Mouse (Mus musculus) urinary bladder, adult 2 months (tissue): ENCODE measurements around the gene Adgra3. TPM values are rescaled to one million over a fixed set of nuclear protein-coding genes. Genes with fewer than 3 reads are reported as not detected.

ENCODE experiments used
- DNase-seq: peaks from one replicate; pipeline ENCODE4 v3.0.0; 2022; ENCODE audit warnings: low spot score
- polyA plus RNA-seq: library from polyadenylated mRNA; depleted of rRNA; stranded (reverse); fragments of >200 nt; gene quantifications from 2 replicates; pipeline ENCODE4 v1.2.3, GENCODE M21; 2012

The Adgra3 gene
- polyA plus RNA-seq, 1 experiment: 13.0 TPM

DNA sequence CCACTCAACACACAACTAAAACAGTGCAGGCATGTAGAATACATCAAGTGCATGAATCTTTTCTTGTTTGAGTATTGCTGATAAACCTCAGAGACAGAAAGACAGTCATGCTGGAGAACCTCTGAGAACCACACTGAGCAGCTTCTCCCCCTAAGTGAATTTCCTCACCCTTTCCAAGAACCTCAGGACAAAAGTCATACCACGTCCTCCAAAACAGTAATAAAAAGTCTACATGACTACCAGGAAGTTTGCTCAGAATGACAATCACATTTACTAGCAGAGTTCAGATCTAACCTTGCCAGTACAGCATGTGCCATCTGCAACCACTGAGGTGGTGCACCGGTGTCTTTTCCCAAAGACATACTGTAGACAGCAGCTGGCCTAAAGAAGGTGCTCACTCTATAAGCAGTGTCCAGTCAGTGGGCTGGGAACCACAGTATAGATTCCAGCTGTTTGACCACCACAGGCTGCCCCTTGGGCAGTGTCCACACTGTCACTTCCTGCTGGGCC, 27.0 kb downstream of the Adgra3 start:
- no peak for DNase-seq

DNA sequence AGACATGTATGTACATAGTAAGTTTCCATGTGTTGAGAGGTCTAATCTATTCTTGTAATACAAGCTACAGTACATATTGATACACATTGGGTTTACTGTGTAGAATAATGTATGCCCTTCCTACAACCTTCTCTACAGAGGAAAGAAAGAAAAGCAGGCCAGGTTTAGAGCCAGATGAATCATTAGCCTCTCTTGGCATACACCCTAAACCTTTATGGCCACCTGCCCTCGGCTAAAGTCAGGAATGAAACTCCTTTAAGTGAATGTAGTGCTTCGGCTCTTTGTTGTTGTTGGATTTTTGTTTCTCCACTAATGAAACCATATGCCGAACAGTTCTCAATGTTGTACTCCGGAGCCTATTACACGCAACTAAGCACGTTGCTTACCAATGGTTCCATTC, 27.5 kb downstream of the Adgra3 start:
- DNase-seq: no peak

DNA sequence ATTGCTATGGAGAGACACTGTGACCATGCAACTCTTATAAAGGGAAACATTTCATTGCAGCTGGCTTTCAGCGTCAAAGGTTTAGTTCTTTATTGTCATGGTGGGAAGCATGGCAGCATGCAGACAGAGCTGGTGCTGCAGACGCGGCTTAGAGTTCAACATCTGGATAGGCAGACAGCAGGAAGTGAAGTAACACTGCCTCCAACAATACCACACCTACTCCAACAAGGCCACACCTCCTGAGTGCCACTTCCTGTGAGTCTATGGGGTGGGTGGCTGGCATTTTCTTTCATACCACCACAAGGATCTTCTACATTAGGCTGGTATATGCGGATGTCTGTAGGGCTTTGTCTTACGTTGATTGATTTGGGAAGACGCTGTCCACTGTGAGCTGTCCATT, 29.1 kb downstream of the Adgra3 start:
- DNase-seq: no peak

DNA sequence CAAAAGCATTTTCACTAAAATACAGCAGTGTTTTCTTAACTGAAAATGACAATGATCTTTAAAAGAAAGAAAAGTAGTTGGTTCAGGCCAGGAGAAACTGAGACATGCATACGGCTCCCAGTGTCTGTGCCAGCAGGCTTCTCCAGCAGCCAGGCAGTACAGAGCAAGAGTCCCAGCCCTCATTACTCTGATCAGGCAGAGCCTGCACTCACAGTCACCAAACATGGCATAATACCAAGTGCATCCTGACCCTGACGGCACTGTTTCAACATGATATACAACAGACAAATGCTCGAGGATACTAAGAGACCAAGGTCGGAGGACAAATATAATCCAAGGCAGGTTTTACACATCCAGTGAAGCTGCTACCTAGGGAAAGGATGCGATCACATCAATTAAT, 31.2 kb downstream of the Adgra3 start:
- no peak for DNase-seq

DNA sequence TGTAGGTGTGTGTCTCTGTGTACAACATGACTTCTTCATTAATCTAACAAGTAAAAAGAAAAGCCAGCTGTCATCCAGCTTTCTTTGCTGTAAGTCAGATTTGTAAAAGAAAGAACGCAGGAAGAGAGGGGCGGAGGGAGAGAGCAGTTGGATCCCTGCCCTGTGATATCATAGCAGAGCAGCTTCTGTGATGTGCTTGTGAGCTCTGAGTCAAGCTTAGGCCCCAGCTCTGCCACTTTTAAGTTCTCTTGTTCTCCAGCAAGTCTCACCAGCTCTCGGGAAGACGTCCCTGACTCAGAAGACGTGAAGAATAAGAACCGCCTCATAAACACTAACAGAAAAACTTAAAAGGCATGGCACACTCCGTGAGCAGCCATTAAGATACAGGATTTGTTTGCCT, 31.8 kb downstream of the Adgra3 start:
- no peak for DNase-seq

DNA sequence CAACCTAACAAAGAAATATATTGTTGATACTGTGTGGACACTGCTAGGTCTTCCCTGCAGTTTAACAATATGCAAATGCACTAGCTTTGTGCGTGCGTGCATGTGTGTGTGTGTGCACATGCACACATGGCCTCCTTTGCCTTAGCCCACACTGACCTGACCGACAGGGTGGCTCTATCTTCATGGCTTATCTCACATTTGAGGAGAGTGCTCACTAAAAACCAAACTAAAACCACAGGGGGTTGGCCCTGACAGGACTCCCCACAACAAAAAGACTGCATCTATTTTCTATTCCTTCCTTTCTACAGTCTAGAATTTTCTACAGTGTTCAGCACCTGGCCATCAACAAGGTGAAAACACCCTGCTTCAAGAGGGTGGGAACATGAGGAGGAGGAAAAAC, 32.7 kb downstream of the Adgra3 start:
- no peak for DNase-seq

DNA sequence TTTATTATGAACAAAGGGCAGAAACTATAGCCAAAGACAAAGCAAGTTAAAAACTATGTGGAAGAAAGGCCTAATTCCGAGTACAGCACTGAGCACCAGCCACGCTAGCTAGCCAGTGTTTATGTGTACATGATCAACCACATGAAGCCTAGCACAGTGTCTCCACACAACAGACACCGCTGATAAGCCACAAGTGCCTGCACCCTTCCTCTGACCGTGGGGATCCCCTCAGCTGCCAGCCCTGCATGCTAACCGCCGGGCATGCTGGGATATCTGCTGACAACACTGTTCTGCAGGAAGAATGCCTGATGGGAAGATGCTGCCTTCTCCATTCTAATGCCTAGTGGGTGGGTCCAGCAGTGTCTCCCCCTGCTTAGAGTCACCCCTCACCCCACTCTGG, 34.7 kb downstream of the Adgra3 start:
- no peak for DNase-seq

DNA sequence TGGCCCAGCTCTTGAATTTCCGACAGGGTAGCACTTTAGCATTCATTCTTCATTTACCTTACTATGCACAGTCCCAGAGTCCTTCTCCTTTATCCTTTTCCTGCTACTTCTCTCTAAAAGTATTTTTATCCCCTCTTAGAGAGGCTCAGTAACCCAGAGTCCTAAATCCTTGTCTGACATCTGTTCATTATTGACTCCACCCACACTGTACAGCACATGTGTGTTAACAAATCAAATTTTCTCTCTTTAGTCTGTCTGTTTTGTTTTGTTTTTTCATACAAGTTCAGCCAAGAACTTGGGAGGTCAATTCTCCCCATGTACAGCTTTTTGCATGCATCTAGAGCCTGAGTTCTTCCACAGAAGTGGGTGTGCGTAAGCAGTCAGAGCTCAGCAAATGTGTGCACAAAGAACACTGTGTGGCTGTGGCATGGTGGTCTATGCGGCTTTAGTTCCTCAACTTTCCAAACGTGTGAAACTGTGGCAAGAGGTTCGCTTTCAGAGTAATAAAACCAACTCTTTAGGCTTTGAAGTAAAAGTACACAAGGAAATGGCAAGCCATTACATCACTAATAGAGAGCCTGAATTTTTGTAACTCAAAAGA, 42.7 kb downstream of the Adgra3 start:
- DNase-seq: no peak

DNA sequence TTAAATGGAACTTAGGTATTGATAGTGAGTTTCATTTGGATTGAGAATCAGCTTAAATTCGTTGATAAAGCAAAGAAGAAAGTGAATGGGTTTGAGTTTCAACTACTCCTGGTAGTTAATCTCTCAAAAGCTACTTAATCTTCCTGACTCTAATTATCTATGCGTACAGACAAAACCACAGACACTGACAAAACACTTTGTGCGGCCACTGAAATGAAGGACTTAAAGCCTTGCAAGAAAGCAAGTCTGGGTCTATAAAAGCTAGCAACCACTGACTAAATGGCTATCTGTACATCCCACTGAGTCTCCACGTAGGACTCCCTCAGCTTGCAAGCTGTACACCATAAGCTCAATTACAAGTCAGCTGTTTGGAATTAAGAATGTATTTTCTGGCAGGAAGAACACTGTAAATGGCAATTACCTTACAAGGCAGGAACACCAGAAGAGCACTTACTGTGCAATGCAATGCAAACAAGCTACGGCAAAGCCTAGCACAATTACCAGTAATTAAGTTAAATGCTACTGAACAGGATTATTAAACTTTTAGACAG, 43.6 kb downstream of the Adgra3 start:
- DNase-seq: no peak

DNA sequence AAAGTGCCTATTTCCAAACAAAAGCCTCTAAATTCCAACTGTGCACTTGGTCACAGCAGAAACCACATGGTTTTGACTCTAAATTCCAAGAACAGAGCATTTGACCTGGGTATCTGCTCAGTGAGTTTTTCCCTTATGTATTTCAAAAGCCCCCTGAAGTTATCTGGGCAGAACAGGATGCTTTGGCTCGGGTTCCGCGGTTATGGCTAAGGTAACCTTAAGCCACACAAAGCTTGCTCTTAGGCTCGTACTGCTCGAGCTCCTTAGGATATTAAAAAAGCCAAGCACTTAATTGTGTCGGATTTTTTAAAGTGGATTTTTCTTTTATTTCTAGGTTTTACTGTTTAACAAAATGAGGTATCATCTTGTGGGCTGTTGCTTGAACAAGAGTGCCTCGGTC, 44.1 kb downstream of the Adgra3 start:
- no peak for DNase-seq

DNA sequence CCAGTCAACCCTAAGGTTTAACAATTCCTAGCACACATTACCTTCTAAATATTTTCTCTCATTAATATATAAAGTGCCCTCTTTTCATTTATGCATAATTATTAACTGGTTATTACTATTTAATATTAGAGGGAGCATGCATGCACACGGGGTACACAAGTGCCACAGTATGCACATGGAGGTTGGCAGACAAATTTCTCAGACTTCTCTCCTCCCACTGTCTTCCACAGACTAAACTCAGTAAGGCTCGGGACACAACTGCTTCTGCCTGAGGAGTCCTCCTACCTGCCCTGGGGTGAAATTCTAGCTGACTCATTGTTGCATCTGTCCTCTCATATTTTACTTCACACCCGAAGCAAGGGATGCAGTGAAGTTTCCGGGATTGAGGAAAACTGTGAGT, 44.8 kb downstream of the Adgra3 start:
- no peak for DNase-seq

DNA sequence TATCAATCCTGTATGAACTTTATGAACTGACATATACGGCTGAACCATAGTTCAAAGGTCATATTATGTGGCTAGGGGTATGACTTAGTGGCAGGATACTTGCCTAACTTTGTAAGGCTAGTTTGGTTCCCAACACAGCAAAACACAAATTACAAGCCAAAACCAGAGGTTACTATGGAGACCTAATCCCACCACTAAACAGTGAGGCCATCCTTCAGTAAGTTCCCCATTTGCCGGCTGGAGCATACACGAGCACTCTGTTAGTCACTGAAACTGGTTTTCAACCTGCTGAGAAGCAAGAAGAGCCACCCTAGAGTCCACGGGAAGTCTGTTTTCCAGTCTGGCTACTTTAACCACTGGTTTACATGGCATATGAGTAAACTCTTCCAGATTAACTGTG, 50.0 kb downstream of the Adgra3 start:
- DNase-seq: no peak

DNA sequence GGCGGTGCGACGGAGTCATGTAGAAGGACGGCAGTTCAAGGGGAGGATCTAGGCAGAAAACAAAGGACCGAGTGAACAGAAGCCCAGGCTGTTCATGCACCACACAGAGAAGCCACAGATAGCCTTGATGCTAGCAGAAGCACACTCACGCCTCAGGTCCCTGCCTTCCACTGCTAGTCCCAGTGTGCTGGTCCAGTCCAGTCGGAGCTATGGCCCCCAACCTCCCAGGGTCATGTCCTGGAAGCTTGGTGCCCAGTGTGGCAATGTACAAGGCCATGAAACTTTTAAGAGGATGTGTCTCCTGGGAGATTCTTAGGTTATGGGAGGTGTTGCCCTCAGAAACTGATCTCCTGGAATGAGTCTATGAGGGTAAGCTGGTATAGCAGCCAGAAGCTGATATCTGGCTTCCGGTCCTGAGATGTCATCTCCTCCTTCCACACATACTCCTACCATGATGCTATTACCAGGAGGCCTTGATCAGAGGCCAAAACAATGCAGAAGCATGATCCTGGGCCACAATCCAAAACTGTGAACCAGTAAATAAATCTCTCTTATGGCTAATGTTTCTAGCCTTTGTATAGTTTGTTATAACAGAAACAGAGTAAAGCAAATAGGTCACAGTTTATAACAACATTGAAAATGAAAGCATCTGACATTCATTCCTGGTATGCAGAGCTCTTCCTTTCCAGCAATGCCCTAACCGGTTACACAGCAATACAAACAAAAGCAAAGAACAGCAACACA, 51.7 kb downstream of the Adgra3 start:
- DNase-seq: no peak

DNA sequence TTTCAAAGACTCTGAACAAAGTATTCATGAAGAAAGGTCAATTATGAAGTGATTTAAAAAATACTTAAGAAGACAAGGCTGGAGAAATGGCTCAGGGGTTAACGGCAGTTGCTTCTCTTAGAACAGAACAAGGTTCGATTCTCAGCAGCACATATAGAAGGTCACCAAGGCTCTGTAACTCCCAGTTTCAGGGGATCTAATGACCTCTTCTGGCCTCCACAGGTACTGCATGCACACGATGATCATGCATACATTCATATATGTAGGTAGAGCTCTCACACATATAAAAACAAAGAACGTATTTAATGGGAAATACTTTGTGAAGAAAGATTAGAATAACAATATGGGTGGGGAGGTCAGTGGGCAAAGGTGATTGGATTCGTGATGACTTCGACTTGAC, 56.5 kb downstream of the Adgra3 start:
- no peak for DNase-seq

DNA sequence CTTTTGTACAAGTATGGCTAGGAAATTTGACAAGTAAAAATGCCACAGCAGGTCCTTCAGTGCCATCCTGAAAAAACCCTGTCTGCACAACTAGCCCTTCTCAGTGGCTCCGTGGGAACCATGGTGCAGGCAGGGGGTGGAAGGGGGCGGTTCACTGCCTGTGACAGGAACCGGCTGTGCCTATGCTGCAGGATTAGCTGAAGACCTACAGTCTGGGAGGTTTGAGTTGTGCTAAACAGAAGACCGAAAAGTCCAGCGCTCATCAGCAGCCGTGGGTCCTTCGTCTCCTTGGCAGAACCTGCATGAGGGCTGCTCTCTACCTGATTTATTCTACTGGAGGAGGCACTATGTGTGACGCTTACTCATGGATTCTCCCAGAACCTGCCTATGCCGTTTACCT, 59.0 kb downstream of the Adgra3 start:
- no peak for DNase-seq

DNA sequence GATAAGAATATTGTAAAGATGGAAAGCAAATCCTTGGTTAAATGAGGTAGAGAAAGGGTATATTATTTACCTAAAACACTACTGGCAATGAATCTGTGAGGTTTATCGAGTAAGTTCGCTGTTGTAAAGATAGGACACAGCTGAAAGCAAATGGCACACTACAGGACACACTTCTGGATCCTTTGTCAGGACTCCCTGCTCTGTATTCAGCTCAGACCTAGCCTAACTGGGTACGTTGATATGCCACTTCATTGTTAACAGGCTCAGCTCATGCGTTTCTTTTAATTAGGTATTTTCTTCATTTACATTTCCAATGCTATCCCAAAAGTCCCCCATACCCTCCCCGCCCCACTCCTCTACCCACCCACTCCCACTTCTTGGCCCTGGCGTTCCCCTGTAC, 61.8 kb downstream of the Adgra3 start:
- no peak for DNase-seq

DNA sequence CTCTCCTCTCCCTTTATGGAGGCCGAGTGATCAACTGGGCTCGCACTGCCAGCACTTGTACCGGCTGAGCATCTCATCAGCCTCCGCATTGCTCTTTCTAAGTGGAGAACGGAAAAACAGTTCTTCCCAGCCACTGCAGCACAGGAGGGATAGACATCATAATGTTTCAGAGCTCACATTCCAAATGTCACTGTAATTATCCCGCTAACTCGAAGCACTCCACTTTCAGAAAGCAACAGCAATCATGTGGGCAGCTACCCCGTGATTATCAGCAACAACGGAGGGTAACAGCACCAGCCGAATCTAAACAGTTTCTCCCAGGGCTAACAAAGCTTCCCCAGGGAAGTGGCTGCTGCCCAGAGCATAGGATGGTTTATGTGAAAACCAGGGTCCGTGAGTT, 62.3 kb downstream of the Adgra3 start:
- no peak for DNase-seq

DNA sequence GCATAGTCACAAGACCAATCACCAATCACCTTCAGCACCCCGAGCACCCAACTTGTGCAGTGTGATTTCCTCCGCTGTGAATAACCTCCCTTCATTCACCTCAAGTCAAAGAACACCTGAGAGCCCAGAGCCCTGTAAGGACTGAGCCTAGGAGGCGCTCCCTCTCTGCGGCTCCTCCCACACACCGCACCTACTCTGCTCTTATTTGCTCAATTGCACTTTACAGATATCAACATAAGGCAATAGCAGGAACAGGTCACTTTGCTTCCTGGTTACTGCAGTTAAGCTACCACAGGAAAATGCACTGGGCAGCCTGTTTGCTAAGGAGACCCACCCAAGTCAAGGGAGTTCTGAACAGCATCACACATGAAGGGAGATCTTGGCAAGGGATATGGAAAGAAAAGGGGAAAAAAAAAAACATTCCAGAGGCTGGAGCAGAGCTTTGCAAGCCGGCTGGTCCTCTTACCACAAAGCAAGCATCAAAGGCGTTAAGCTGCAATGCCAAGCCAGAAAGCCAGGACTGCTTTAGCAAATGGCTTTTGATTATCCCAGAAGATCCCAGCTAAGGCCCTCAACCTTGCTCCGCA, 68.0 kb downstream of the Adgra3 start:
- DNase-seq: no peak

DNA sequence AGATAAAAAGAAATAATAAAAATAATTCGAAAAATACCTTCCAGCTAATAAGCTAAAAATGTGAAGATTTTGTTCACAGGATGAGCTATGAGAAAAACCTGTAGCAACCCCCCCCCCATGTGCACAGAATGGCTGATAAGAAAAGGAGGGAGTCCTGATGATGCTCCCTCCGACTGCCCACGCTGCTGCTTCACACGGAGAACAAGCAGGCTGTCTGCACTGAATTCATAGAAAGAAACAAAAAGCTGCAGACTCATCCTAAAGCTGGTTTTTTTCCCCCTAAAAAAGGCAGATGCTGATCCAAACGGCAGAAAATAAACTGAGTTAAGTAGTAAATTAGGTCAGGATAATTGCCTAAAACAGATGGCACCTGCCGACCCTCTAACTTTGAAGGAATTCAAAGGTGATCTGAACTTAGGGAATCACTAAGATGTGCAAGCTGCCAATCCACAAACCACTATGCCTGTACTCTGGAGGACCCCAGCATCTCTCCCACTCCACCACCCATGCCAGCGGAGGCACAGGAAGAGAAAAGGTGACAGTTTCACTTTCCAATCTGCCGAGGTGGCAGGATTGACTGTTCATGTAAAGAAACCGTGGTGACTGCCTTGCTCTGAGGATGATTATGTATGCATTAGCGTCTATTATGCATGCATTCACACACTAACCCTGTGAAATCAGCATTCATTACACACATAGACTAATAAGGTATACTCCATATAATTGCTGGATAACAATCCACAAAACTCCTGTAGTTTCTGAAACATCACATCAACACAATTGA, 70.6 kb downstream of the Adgra3 start:
- no peak for DNase-seq

DNA sequence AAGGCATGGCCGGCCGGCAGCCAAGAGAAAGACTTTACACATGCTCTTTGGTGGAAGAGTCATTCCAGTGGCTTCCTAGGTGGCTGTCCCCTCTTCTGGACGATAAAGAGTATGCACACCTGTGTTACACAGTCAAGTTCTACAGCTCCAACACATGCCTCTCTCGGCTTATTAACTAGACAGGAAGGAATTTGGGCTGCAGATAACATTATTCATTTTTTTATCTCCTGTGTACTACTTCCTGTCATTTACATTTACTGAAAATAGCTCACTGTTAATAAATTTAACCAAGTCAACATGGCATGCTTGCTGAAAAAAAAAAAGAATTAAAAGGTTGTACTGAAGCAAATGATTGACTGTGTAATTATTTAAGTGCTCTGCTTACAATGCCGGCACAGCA, 78.1 kb downstream of the Adgra3 start:
- no peak for DNase-seq

DNA sequence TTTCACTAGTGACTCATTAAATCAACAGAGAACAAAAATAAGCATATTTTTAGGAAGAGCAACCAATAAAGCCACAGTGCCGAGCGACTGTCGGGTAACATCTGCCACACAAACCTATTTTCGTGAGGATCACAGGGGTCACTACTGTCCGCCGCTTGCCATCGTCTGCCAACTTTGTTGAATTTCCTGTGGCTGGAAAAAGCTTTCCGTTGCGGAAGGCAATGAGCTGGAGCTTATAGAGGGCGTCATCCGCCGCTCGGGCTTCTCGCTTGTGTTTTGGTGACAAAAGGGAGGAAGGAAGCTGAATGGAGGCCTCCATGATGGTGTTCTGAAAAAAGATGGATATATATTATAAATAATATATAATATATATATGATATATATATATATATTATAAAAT, 79.6 kb downstream of the Adgra3 start:
- DNase-seq: no peak

DNA sequence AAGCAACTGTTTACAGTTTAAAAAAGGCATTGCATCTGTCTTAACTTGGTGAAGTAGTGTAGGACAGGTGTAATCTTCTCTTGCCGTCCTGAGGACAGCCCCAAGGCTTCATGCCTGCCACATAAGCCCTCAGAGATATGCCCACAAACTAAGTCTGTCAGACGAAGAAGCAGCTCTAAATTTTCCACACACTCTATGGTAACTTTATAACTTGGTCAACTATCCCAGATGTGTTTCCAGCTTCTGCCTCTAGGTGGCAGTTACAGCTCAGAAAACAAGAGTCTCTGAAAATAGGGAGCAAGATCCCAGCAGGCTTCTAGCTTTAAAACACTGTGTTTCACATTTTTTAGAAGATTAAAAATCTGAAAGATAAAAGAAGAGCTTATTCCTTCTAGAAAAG, 82.8 kb downstream of the Adgra3 start:
- no peak for DNase-seq
